Mouse (Mus musculus): ENCODE results near the gene March2.
"Not testable (repeated sequence)": the region's sequence is repeated elsewhere in the genome, so short reads cannot be mapped to it uniquely, and the experiment has no call there.

The March2 gene

DNA sequence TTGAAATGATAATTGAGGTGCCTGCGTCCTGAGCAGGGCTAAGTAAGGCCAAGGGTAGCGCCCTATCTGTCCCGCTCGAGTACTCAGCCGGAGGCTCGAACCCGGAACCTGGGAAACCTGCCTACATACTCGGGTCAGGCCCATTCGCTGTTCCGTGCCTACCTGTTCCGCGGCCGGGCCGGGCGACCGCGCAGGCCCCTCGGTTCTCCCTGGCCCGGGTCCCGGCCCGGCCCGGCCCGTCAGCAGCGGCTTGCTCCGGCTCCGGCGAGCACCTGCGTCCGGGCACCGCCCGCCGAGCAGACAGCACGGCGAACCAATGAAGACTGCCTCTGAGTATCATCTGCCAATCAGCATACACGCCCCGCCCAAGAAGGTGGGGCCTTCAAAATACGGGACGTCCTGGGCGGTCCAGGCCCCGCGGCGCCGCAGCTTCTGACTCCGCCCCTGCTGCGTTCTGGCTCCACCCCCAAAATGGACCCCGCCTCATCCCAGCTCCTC is at the start of gene March2:
March2 (minus strand) TSS at position 287 of the 498 bp plus-strand sequence.
- DNase-seq (ENCODE audit: low read depth) = peak; percentile 97

DNA sequence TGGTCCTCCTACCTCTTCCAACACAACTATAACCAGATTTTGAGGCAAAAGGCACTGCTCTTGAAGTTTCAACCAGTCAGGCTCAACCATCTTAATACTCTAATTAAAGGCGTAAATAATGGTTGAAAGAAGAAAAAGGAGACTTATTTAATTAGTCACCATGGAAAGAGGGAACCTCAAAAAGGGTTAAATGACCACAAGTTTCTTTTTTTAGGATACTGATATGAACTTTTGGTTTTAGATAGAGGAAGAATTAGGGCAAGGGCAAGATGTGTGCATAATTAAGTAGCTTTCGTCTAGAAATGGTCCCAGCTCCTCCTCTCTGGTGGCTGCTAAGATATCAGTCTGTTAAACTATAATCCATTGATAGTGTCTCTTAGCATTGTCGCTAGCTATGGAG is 47.9 kb upstream of the March2 start:
- DNase-seq (ENCODE audit: low read depth) = no peak

DNA sequence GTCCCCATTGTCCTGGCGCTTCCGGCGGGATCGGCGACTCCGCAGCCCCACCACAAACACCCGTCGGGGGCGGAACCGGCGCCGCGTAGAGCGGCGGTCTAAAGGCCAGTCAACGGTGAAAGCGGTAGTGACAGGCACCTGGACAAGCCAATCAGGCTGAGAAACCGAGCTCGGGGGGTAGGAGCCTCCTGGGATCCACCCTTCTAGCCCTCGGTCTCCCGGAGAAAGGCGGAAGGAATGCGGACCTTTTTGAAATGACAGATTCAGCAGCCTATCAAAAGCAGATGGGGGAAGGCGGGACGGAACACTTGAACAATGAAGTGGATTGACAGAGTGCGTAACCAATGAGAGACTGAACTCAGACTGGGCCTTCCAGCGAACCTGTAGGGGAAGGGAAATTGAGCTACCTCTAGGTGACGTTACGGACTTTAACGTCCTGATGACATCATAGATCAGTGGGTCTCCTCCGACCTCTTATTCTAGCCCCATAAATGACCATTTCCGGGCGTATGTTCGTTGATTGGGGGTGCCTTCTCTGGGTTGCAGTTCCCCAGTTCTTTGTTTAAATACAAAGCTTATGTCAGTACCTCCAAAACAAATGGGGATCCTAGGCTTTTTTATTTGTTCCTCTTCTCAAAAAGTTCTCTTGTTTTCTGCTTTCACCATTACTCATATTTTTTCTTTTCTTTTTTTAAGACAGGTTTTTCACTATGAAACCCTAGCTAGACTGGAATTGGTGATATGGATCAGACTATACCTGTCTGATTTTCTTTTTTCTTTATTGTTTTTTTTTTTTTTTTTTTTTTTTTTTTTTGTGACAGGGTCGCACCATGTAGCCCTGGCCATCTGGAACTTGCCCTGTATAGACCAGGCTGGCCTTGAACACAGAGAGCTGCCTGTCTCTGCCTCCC is 42.0 kb upstream of the March2 start, which contains the start of gene Rab11b:
Rab11b (minus strand) TSS at position 276 of the 911 bp plus-strand sequence.
- DNase-seq (ENCODE audit: low read depth) = peak; percentile 100

DNA sequence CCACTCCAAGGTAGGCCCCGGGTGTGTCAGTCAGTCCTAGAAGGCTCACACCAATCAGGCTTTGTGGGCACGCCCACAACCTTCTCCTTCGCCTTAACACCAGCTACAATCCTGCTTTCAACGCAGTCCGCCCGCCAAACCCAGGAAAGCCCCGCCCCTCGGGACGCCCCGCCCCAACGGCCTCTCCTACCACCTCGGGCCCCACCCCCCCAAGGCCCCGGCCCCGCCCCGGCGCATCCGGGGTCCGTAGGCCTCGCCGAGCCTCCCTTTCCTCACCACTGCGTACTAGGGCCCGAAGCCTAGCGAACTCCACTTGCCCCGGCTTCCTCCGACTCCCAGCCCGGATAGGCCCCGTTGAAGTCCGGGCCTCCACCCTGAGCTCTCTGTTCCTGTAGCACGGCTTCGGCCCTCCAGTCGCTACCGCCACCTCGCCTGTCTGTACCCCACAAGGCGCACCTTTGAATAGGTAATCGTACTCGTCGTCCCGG is 41.3 kb upstream of the March2 start:
- peak; percentile 95 for DNase-seq (ENCODE audit: low read depth)

DNA sequence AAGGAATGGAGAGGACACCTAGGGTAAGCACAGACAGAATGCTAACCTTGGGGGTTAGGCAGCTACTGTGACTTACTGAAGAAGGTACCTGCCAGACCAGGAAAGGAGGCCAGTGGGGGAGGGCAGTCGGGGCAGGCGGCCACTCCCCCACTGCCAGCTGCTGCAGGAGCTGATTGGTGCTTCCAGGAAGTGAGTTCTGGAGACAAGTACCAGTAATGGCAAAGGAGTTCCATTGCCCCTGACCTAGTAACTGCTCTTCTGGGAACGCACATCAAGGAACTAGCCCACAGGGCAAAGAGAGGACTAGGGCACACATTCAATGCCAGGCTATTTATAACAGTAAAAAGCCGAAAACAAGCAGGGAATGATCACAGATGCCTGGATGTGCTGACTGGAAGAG is 38.8 kb upstream of the March2 start:
- DNase-seq (ENCODE audit: low read depth) = no peak

DNA sequence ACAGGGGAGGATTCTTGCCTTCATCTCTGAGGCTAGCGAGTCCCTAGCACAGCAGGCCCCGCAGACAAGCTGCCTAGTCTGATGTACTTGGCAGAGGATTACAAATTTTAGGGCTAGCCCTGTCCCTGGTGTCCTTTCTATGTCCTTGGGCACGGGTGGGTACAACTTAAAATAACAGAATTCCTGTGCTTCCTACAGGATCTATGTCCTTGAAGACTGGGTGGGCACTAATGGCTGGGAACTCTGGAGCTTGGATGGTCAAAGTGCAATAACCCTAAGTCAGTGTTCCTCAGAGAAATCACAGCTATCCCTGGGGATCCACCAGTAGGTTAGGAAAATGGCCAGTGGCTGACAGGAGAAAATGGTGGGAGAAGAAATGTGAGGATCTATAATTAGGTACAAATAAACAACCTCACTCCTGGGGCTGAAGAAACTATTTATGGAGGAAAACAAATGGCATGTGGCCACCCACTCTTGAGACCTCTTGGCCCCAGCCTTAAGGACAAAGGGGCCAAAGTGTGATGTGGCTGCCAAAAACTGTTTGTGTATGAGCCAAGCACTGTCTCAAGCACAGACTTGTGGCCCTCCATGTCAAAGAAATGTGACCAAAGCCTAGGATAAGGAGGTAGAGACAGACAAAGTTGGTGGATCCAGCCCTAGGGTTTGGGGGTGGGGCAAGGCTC is 37.8 kb upstream of the March2 start:
- DNase-seq (ENCODE audit: low read depth) = no peak

DNA sequence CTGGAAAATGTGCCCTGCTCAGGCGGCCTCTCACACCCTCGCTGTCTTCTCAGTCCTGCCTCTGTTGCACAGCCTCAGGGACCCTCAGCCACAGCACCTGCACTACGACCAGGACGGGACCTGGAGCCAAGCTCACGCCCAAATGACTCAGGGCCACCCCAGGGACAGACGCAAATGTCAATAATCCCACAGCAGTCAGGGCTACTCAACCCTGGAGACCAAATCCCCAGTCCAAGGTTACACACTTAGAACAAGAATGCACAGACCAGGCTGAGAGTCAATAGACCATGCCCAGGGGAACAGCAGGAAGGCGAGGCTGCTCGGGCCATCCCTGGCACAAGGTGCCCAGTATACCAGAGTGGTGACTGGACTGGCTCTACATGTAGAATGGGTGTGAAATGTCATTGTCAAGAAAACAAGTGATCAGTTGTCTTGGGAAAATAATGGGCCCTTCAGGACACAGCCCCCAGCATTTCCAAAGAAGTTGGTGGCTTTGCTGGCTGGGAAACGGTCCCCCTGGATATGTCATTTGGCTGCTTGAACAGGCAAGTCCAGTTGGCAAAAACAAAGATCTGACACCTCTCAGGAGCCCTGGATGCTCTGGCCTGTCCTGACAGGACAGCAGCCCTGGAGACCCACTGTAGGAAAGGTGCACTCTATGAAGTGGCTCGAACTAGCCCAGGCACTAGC is 37.1 kb upstream of the March2 start:
- no peak for DNase-seq (ENCODE audit: low read depth)

DNA sequence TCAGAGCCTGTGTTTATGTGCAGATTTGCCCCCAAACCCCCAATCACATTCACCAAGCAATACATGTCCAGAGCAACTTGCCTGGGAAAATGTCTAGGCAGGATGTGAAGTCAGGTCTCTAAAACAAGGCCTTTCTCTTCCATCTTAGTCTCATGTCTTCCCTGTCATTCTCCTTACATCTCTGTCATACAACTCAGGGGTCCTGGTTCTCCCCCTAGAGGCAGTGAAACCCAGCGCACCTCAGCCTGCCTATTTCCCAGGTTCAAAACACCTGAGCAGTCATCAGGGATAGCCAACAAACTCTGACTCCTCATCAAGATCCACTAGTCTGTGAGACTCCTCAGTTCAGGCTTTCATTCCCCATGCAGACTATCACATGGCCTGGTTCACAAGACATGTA is 36.2 kb upstream of the March2 start:
- DNase-seq (ENCODE audit: low read depth) = no peak

DNA sequence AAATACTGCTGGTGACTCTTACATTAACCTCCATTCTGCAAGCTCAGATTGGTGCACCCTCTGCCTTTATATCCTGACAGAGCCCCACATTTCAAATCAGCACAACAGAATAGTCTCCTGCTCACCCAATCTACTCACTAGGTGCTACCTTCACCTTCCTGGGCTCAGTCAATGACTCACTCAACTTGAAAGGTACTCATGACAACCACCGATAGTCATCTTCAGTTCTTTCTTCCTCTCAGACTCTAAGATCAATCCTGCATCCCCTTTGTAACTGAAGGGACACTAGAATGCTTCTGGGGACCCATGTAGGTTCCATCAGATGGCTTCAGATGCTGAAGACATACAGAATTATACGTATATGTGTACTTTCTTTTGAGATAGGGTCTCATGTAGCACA is 33.8 kb upstream of the March2 start:
- DNase-seq (ENCODE audit: low read depth) = no peak

DNA sequence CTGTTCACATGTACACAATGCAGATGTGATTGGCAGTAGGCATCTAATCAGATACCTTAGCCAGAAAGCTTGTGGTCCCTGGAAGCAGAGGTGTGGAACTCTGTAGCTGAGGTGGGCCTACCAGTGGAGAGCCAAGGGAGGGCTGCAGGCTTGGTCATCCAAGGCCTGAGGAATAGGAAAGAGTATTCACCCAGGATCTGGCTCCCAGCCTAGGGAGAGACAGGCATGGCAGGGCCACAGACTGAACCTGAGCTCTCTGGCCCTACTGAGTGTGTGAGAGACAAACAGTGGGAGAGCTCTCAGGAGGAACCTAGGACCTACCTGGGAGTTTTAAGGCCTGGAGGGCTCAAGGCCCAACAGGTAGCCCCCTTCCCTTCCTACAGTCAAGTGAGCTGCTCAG is 32.7 kb upstream of the March2 start:
- no peak for DNase-seq (ENCODE audit: low read depth)

DNA sequence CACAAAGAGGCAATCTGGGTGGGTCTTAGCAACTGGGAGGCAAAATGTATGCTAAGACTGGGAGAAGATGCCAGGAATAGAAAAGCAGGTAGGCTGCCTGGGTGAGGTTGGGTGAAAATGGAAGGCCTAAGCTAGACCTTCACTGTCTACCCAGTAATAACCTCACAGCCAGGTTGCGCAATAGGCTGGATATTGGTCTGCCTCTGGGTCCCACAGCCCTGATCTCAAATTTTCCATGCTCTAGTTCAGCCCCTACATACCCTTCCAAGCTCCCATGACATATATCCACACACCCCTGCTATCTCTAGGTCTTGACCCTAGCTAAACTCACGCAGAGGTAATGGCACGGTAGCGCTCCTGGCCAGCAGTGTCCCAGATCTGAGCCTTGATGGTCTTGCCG is 31.0 kb upstream of the March2 start:
- peak; percentile 54 for DNase-seq (ENCODE audit: low read depth)

DNA sequence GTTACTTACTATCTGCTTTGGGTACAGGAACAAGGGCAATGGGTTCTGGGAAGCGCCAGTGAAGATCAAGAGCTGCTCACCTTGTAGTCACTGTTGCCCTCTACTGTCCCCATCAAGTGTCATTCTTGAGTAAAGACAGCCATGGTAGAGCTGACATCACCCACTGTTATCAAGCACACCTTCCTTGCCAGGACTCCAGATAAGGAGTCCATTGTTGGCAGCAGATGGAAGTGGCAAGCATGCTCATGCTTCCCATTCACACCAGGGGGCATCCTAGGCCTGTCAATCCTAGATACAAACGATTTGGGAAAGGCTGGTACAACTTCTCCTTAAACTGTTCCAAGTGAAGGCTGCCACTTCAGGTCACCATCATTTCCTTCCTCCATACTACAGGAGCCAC is 27.5 kb upstream of the March2 start:
- DNase-seq (ENCODE audit: low read depth) = peak; percentile 79

DNA sequence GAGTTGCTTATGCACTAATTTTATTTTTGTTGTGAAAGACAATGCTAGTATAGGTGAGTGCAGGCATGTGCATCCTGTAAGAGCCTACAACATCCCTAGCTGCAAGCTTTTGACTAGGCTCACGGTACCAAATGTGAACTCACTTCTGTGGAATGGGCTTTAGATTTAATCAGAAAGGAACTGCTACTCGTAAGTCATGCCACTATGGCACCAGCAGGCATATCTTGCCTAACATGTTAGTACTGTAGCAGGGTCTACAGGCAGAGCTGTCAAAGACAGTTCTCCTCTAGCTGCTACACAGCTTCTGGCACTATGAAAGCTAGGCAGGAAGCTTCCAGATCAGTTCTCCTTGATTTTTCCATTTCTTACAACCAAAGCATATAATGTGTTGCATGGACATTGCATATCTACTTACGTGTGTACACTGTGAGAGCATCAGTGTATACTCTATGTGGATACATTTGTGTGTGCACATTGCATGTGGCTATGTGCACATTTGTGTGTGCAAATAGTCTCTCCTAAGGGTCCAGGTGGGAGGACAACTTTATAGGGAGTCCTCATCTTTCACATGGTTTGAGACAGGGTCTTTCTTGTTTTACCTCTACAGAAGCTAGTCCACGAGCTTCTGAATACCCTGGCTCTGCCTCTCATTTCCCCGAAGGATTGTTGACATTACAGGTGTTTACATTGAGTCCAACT is 26.4 kb upstream of the March2 start:
- DNase-seq (ENCODE audit: low read depth) = no peak

DNA sequence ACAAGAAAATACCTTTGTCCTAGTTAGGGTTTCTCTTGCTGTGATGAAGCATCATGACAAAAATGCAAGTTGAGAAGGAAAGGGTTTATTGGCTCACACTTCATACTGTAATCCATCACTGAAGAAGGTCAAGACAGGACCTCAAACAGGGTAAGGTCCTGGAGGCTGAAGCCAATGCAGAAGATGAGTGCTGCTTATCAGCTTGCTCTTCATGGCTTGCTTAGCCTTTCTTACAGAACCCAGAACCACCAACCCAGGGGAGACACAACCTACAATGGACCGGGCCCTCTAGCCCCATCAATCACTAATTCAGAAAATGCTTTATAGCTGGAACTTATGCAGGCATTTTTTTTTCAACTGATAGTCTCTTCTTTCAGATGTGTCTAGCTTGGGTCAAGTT is 23.9 kb upstream of the March2 start:
- no peak for DNase-seq (ENCODE audit: low read depth)

DNA sequence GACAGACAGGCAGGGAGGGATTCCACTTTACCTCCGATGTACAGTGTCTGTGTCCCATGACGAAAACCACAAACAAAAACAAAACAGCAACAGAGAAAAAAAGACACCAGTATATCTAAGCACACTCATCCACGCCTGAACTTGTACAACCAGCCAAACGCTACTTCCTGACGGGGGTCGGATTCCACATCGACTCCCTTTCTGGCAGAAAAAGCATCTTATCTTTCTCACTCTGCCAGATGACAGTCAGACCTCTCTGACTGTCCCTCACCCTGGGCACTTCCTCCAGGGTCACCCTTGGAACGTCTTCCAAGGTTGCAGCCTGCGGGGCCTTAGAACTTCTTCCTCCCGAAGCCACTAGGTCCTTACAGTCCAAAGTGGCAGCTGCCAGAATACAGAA is 15.1 kb upstream of the March2 start:
- not testable (repeated sequence) for DNase-seq (ENCODE audit: low read depth)

DNA sequence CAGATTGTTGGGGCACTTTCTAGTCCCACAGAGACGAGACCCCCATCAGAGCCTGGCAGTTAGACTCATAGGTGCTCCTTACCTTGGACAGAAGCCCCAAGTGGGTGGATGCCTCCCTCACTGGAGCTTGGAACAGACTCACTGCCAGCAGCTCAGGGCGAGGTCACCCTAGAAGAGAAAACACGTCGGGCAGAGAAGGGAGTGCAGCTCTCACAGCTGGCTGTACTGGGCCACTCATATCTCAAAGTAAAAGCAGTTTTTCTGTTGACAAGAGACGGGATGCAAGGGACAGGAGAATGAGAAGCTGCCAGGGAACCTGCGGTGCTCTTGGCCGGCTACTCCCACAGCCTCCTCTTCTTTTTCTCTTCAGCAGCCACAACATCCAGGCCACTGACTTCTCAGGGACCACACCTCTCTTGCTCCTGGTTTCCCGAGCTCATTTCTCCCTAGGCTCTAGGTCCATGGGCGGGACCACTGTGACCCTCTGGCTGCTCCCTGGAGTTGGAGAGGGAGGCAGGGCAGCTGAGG is 14.2 kb upstream of the March2 start:
- DNase-seq (ENCODE audit: low read depth) = not testable (repeated sequence)

DNA sequence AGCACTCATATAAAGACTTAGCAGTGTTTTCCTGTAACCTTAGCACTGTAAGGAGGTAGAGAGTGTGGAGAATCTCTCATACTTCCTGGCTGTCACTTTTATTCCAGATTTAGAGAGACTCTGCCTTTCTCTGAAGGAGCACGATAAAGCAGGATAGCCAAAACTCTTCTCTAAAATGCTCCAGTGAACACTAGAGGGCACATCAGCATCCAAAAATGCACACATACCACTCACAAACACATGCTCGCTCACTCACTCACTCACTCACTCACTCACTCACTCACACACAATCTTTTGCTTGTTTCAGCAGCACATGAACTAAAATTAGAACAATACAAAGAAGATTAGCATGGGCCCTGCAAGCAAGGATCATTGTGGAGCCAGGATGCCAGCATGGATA is 10.7 kb upstream of the March2 start:
- DNase-seq (ENCODE audit: low read depth) = peak; percentile 49

DNA sequence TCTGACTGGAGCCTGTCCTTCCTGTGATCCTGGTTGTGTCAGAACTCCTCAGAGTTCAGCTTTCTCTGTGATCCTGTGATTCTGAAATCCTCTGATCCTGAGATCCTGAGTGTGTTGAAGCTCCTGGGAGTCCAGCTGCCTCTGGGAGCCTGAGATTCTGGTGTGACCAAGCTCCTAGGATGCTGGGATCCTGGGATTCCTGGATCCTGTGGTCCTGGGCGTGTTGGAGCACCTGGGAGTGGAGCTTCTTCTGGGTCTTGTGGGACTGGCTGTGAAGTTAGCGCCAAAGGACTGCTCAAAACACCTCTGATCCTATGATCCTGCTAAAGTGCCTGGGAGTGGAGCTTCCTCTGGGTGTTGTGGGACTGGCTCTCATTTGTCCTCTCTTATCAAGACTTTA is 9.9 kb upstream of the March2 start:
- no peak for DNase-seq (ENCODE audit: low read depth)

DNA sequence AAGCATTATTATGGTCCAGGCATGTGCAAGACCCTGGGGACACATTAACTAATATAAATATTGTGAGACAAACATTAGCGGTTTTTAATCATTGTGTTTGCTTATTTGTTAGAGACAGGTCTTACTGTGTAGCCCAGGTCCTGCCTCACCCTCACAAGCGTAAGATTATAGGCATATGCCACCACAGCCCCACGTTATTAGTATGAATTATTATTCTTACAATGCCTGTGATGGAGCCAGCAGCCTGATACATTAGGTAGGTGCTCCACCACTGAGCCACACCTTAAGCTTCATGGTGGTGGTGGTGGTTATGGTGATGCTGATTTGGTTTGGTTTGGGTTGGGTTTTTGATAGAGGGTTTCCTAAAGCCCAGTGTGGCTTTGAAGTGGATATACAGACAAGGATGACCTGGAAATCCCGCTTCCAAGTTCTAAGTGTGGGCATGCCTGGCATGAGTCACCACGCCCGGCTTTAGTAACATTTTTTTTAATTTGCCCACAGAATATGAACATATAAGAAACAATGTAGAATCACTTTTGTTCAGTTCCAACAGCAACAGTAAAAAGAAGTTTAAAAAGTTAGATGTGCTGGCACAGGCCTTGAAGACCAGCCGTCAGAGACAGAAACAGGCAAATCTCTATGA is 1.4 kb upstream of the March2 start:
- no peak for DNase-seq (ENCODE audit: low read depth)

DNA sequence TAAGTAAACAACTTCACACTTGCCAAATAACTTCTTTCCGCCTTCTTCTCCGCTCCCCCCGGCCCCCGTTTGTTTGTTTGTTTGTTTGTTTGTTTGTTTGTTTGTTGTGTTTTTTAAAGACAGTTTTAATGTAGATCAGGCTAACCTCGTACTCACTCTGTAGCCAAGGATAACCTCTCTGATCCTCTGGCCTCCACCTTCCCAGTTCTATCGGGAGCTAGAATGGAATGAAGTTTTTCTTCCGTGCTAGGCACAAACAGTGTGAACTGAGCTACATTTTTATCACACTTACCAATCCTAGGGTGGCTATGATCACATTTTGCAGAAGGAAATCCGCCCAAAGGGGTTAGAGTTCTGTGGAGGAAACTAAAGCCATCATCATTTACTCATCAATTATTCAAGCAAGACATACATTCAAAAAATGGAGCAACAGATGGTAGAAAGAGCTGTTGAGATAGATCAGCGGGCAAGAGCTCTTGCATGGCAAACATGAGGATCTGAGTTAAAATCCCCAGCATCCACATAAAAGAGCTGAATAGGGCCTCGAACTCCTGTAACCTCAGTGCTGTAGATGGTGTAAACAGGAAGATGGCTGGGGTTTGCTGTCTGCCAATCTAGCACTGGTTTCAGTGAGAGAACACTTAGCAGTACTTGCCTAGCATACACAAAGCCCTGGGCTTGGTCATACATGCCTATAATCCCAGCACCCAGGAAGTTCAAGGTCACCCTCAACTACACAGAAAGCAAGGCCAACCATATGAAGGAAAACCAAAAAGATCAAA is 665 bp upstream of the March2 start:
- DNase-seq (ENCODE audit: low read depth) = no peak
